24 mouse cellular contexts compared by ENCODE assay signal in genomic region chr2:55580286-55580685, GRCm38 (mm10).
A peak's percentile ranks its signal among the peaks of the same experiment; 100 is the strongest.
DNase-seq lines count a peak whose midpoint lies in the region; ATAC-seq lines count a peak whose summit lies in the region.
"Had no signal": no experiment of that assay in that cellular context is flagged by ENCODE, and none has a peak within 500 bp of the region (broad histone marks: within the 10 kb centered on the region; RNA-seq: fewer than 3 reads in every experiment).

No protein-coding gene starts in this region.

- WGBS in midbrain, embryonic 14.5 days: 67% methylated on average over 2 of the region's 2 CpGs
- 90% methylated on average over 2 of the region's 2 CpGs for WGBS in midbrain, embryonic 10.5 days

- H3K27me3 ChIP-seq in midbrain, embryonic 14.5 days (ENCODE audit: control insufficient read depth, insufficient read depth, low read length): no peaks in the 10 kb centered on the region
- H3K27me3 ChIP-seq in midbrain, embryonic 10.5 days (ENCODE audit: low read depth, poor library complexity, severe bottlenecking): no peaks in the 10 kb centered on the region
- H3K27me3 ChIP-seq: forebrain, embryonic 12.5 days; heart, embryonic 13.5 days; intestine, embryonic 15.5 days; midbrain, embryonic 13.5 days had no signal

- H3K9ac ChIP-seq in midbrain, embryonic 14.5 days (replicated peaks; ENCODE audit: low read length): no peak overlapping the region
- H3K9ac ChIP-seq: forebrain, embryonic 12.5 days; heart, embryonic 13.5 days; hindbrain, embryonic 14.5 days; intestine, embryonic 15.5 days; liver, postnatal 0 days; midbrain, embryonic 13.5 days had no signal

- H3K27ac ChIP-seq in midbrain, embryonic 14.5 days (replicated peaks; ENCODE audit: low read depth, low read length): no peak overlapping the region
- no peak overlapping the region for H3K27ac ChIP-seq in midbrain, embryonic 10.5 days (replicated peaks)
- H3K27ac ChIP-seq: forebrain, embryonic 12.5 days; heart, adult 2 months; heart, embryonic 13.5 days; hindbrain, embryonic 14.5 days; intestine, embryonic 15.5 days; left cerebral cortex, adult 2 months; midbrain, embryonic 13.5 days had no signal

- peak; percentile 53 for ATAC-seq in frontal cortex, adult (ENCODE audit: low TSS enrichment)
- no peak; the same call in 1 of the 2 replicates for ATAC-seq in midbrain, embryonic 14.5 days (ENCODE audit: low FRiP score, low TSS enrichment)
- ATAC-seq: intestine, embryonic 15.5 days; liver, postnatal 0 days; midbrain, embryonic 13.5 days had no signal

- no peak overlapping the region for H3K4me3 ChIP-seq in midbrain, embryonic 14.5 days (replicated peaks; ENCODE audit: low read depth, low read length)
- H3K4me3 ChIP-seq in midbrain, embryonic 10.5 days: no peak overlapping the region
- H3K4me3 ChIP-seq: forebrain, embryonic 12.5 days; heart, adult 2 months; heart, embryonic 13.5 days; intestine, embryonic 15.5 days; left cerebral cortex, adult 2 months; midbrain, embryonic 13.5 days had no signal

- DNase-seq in frontal cortex, postnatal 14 days (ENCODE audit: low spot score in 2 of 2): no peak
- DNase-seq in kidney, adult 9 months: peak; percentile 83
- DNase-seq in kidney, adult 18-20 months: no peak
- DNase-seq in midbrain, embryonic 14.5 days: peak; percentile 32
- DNase-seq in midbrain, embryonic 10.5 days (ENCODE audit: low spot score): no peak
- peak; percentile 27 for DNase-seq in telencephalon, adult 2 months (ENCODE audit: low read depth, low spot score)
- no peak for DNase-seq in right cerebral cortex, postnatal 10 days (ENCODE audit: low spot score in 2 of 2)
- DNase-seq: adrenal gland, adult 8-10 months; cerebellum, adult 9-11 months; gastrocnemius, postnatal 36 days; heart, adult 2 months; layer of hippocampus, adult 9-11 months; liver; liver, postnatal 0 days; lung, postnatal 14 days; right cerebral cortex, postnatal 4 days; thymus, postnatal 25 days had no signal

- H3K9me3 ChIP-seq in midbrain, embryonic 14.5 days (ENCODE audit: control insufficient read depth, low read length): no peaks in the 10 kb centered on the region
- no peaks in the 10 kb centered on the region for H3K9me3 ChIP-seq in midbrain, embryonic 10.5 days (replicated peaks)
- H3K9me3 ChIP-seq: forebrain, embryonic 12.5 days; heart, embryonic 13.5 days; intestine, embryonic 15.5 days; midbrain, embryonic 13.5 days had no signal

- H3K4me1 ChIP-seq in midbrain, embryonic 14.5 days (ENCODE audit: control insufficient read depth, insufficient read depth, low read length): no peaks in the 10 kb centered on the region
- H3K4me1 ChIP-seq in midbrain, embryonic 10.5 days: no peaks in the 10 kb centered on the region
- H3K4me1 ChIP-seq: forebrain, embryonic 12.5 days; heart, embryonic 13.5 days; intestine, embryonic 15.5 days; midbrain, embryonic 13.5 days had no signal

- H3K4me2 ChIP-seq in midbrain, embryonic 14.5 days (ENCODE audit: low read length): no peak overlapping the region
- H3K4me2 ChIP-seq: forebrain, embryonic 12.5 days; heart, embryonic 13.5 days; hindbrain, embryonic 14.5 days; intestine, embryonic 15.5 days; midbrain, embryonic 13.5 days had no signal

- H3K36me3 ChIP-seq in midbrain, embryonic 14.5 days (ENCODE audit: control insufficient read depth, insufficient read depth, low read length): no peaks in the 10 kb centered on the region
- no peaks in the 10 kb centered on the region for H3K36me3 ChIP-seq in midbrain, embryonic 10.5 days
- H3K36me3 ChIP-seq: forebrain, embryonic 12.5 days; heart, embryonic 13.5 days; intestine, embryonic 15.5 days; midbrain, embryonic 13.5 days had no signal

Comparison
In these comparisons a context has a peak if more than half of its experiments do, and no peak if none do; other contexts are left out.
1. DNase-seq: peak in kidney, adult 9 months (single experiment), midbrain, embryonic 14.5 days (single experiment) and telencephalon, adult 2 months (single experiment); none in frontal cortex, postnatal 14 days (0 of 2), kidney, adult 18-20 months (single experiment), midbrain, embryonic 10.5 days (single experiment) and right cerebral cortex, postnatal 10 days (0 of 2).